Mouse (Mus musculus): ENCODE results near the gene Gm3298.
"Not testable (repeated sequence)": the region's sequence is repeated elsewhere in the genome, so short reads cannot be mapped to it uniquely, and the experiment has no call there.

The Gm3298 gene

GRCm38 (mm10) chr14:5015591-5015990, at the start of gene Gm3298:
Gm3298 (plus strand) TSS chr14:5015891.
- not testable (repeated sequence) for DNase-seq (ENCODE audit: low read depth, low spot score)

GRCm38 (mm10) chr14:4983635-4984034, 32.1 kb upstream of the Gm3298 start, which contains the start of gene Gm8297:
Gm8297 (plus strand) TSS chr14:4983935.
- not testable (repeated sequence) for DNase-seq (ENCODE audit: low read depth, low spot score)

- not testable (repeated sequence) for DNase-seq (ENCODE audit: low read depth, low spot score)
Observed at GRCm38 (mm10) chr14:5050329-5050728, 34.6 kb downstream of the Gm3298 start, which contains the start of gene 4930555G01Rik. 4930555G01Rik (plus strand) TSS chr14:5050629.
